Mouse (Mus musculus) heart, adult 2 months (tissue): ENCODE results near the gene Syngr1.

Source experiments
- CTCF ChIP-seq: fragments of 200-600 bp; IDR thresholded peaks from 2 replicates; pipeline ENCODE4 v1.8.1; 2022; ENCODE audit warnings: antibody characterized with exemption, mild to moderate bottlenecking, moderate library complexity
- EP300 ChIP-seq: fragments of 200-500 bp; IDR thresholded peaks from 2 replicates; pipeline ENCODE4 v1.6.1; 2011; ENCODE audit warnings: low read depth, low read length, control low read depth; ENCODE audit not compliant: insufficient read depth

DNA sequence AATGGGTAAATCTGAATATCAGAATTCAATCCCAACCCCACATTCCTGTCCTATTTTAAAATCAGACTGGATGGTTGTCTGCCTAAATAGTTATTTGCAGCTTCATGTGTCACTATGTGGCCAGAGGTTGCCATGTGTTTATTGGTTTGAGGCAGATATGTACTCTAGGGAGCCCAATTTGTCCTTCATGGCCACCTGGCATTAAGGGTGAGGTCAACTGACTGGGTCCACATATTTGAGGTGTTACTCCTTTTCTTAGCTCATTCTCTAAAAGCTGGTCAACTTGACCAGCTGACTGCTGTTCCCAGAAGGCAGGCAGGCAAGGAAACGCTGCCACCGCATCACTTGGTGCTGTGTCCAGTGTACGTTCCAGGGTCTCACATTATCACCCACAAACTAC is 11.2 kb upstream of the Syngr1 start:
- no peak for TF ChIP-seq EP300
- TF ChIP-seq CTCF = no peak
